Mouse (Mus musculus) lung, embryonic 15.5 days (tissue): Measurements from ENCODE around the gene Epha2. TPM values are rescaled to one million over a fixed set of nuclear protein-coding genes. Genes with fewer than 3 reads are reported as not detected.

Experiments used
- ATAC-seq: fragments of 200-750 bp; cut with Nextera tagmentation; 2 replicates; pipeline ENCODE4 v1.8.0; 2017; ENCODE audit warnings: moderate number of reproducible peaks, borderline replicate concordance; ENCODE audit not compliant: low FRiP score, low TSS enrichment; ENCODE audit errors: extremely low read depth
- H3K27ac ChIP-seq: fragments of 300-500 bp; sonication (generic); 2 replicates; pipeline ENCODE4 v1.5.1; 2015; ENCODE audit warnings: moderate library complexity, mild to moderate bottlenecking, inconsistent platforms
- H3K27me3 ChIP-seq: fragments of 300-500 bp; sonication (generic); 2 replicates; pipeline ENCODE4 v1.6.1; 2015; ENCODE audit warnings: inconsistent platforms
- H3K36me3 ChIP-seq: fragments of 300-500 bp; sonication (generic); 2 replicates; pipeline ENCODE4 v1.6.1; 2015; ENCODE audit warnings: inconsistent platforms
- H3K4me1 ChIP-seq: fragments of 300-500 bp; sonication (generic); 2 replicates; pipeline ENCODE4 v1.6.1; 2015; ENCODE audit warnings: inconsistent platforms
- H3K4me2 ChIP-seq: fragments of 300-500 bp; sonication (generic); 2 replicates; pipeline ENCODE4 v1.6.1; 2015; ENCODE audit warnings: inconsistent platforms, mild to moderate bottlenecking, moderate library complexity
- H3K4me3 ChIP-seq: fragments of 300-500 bp; sonication (generic); 2 replicates; pipeline ENCODE4 v1.5.1; 2015; ENCODE audit warnings: mild to moderate bottlenecking, inconsistent platforms
- H3K9ac ChIP-seq: fragments of 300-500 bp; sonication (generic); 2 replicates; pipeline ENCODE4 v1.6.1; 2015; ENCODE audit warnings: inconsistent platforms
- H3K9me3 ChIP-seq: fragments of 300-500 bp; sonication (generic); 2 replicates; pipeline ENCODE4 v1.6.1; 2016; ENCODE audit warnings: inconsistent platforms
- WGBS: fragments of 180-500 bp; shearing (Covaris S2); methylation state at CpG from one replicate; pipeline ENCODE4 v1.1.7; 2015; 5-methylcytosine and 5-hydroxymethylcytosine counted together
- polyA plus RNA-seq: library from polyadenylated mRNA; unstranded; fragments of >200 nt; fragmentation: Nextera tagmentation; extraction: Ambion mirVana; gene quantifications from 2 replicates; pipeline ENCODE4 v1.2.1, GENCODE M21; 2015

The Epha2 gene
- polyA plus RNA-seq: 10.8 and 11.0 TPM in 2 replicates

DNA sequence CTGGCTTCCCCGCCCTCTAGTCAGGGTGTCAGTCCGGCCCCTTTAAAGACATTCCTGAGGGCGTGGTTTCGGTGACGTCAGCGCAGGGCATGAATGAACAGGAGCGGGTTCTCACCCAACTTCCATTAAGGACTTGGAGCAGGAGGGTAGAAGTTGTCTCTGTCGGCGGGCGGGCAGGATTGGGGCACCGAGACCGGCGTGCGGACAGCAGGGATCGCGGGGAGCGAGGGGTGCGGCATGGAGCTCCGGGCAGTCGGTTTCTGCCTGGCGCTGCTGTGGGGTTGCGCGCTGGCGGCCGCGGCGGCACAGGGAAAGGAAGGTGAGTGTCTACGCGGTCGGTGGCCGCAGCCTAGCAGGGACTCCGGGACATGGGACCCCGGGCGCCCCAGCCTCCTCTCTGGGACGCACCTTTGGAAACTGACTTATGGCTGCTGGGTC is at the start of gene Epha2:
TSS of gene Epha2 (plus strand) at position 125 of the 438 bp plus-strand sequence.
- peaks cover 52% of the 10 kb centered on the region for H3K4me1 ChIP-seq
- peak; percentile 50; the same call in 1 of the 2 replicates for ATAC-seq

GRCm38 (mm10) chr4:141252641-141253040 is 48.4 kb upstream of the Epha2 start:
- no peak overlapping the region for H3K4me2 ChIP-seq
- peaks cover 22% of the 10 kb centered on the region for H3K4me1 ChIP-seq
- no peak overlapping the region for H3K9ac ChIP-seq
- no peaks in the 10 kb centered on the region for H3K9me3 ChIP-seq
- peaks cover 24% of the 10 kb centered on the region for H3K27me3 ChIP-seq
- ATAC-seq: no peak
- H3K36me3 ChIP-seq: peaks cover 22% of the 10 kb centered on the region
- H3K27ac ChIP-seq: no peak overlapping the region
- WGBS: 68% methylated on average over 2 of the region's 2 CpGs
- H3K4me3 ChIP-seq: no peak overlapping the region

More for the DNA sequence above, at the start of gene Epha2:
- Histone ChIP-seq H3K4me3 (peak within 1 kb of the TSS; percentile 89), H3K9ac (peak within 1 kb of the TSS; percentile 86), H3K9me3 (no peaks in the 10 kb centered on the region), H3K4me2 (peak within 1 kb of the TSS; percentile 91), H3K27me3 (peaks cover 44% of the 10 kb centered on the region), H3K36me3 (no peaks in the 10 kb centered on the region), H3K27ac (peak within 1 kb of the TSS; percentile 76)
- WGBS: 1% methylated on average over 28 of the region's 35 CpGs

GRCm38 (mm10) chr4:141254234-141254633 is 46.8 kb upstream of the Epha2 start:
- H3K4me1 ChIP-seq: peaks cover 11% of the 10 kb centered on the region; the same call in 1 of the 2 replicates
- H3K4me2 ChIP-seq: no peak overlapping the region
- no peak overlapping the region for H3K9ac ChIP-seq
- H3K9me3 ChIP-seq: no peaks in the 10 kb centered on the region
- peaks cover 22% of the 10 kb centered on the region for H3K36me3 ChIP-seq
- 62% methylated on average over 16 of the region's 16 CpGs for WGBS
- H3K27me3 ChIP-seq: peaks cover 8% of the 10 kb centered on the region
- peak; percentile 71; the same call in 1 of the 2 replicates for ATAC-seq
- H3K27ac ChIP-seq: no peak overlapping the region
- H3K4me3 ChIP-seq: no peak overlapping the region

DNA sequence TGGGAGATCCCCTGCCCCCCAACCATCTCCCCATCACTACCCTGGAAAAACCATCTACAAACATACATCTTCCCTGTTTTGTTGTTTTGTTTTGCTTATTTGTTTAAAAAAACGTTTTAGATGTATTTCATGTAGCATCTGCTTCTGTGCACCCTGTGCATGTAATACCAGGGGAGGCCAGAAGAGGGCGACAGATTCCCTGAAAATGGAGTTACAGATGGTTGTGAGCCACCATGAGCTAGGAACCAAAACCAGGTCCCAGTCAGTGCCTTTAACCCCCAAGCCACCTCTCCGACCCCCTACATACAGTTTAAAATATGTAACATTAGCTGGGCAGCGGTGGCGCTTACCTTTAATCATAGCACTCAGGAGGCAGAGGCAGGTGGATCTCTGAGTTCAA is 43.6 kb upstream of the Epha2 start:
- peaks cover 28% of the 10 kb centered on the region for H3K4me1 ChIP-seq
- no peaks in the 10 kb centered on the region for H3K9me3 ChIP-seq
- H3K27me3 ChIP-seq: no peaks in the 10 kb centered on the region
- H3K4me2 ChIP-seq: no peak overlapping the region
- 68% methylated on average over 5 of the region's 5 CpGs for WGBS
- no peak overlapping the region for H3K4me3 ChIP-seq
- H3K27ac ChIP-seq: no peak overlapping the region
- H3K36me3 ChIP-seq: peaks cover 3% of the 10 kb centered on the region; the same call in 1 of the 2 replicates
- no peak overlapping the region for H3K9ac ChIP-seq
- ATAC-seq: no peak

DNA sequence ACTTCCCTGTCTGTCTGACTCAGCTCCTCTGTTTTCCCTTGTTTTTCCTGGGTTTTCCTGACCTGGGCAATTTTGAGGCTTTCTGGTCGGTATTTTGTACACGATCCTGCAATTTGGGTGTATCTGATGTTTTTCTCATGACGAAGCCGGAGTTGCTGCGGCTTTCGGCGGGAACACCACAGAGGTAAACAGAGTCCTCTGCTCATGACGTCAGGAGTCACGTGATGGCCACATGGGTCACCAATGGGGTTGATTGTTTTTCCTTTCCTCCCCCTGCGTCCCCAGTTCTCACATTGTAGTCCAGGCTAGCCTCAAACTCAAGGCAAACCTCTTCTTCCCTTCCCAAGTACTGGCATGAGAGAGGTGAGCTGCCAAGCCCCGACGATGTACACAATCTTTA is 41.6 kb upstream of the Epha2 start:
- H3K27ac ChIP-seq: peak overlapping the region; percentile 52
- 63% methylated on average over 12 of the region's 12 CpGs for WGBS

DNA sequence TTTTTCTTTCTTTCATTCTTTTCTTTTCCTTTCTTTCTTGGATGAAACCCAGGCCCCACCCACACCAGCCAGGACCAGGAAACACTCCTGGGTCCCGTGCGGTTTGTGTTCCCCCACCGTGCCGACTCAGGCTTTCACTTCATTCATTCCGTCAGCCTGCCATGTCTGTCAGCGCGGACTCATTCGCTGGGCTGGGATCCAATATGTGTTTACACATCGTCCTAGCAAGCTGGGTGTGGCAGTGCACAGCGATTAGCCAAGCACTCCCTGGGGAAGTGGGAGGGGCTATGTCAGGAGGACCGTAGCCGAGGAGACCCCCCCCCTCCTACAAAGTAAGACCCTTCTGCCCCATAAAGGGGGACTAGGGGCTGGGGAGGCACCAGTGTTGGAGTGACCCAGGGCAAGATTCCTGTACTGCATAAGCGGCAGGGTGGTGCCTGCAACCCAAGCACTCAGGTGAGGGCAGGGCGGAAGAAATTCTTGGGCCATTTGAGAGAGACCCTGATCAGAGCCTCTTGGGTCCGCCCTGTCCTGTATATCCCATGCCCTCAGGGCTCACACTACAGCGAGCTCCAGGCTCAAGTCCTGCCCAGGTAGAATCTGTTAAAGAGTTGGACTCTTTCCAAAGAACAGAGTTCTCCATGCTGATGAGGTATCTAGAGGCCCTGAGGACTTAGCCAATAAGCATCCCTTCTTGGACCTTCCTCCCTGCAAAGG is 40.9 kb upstream of the Epha2 start:
- Histone ChIP-seq H3K4me1 (peaks cover 17% of the 10 kb centered on the region), H3K4me2 (peak overlapping the region; percentile 59), H3K4me3 (peak overlapping the region; percentile 31), H3K36me3 (peaks cover 2% of the 10 kb centered on the region; the same call in 1 of the 2 replicates), H3K9me3 (no peaks in the 10 kb centered on the region), H3K9ac (no peak overlapping the region), H3K27me3 (no peaks in the 10 kb centered on the region), H3K27ac (peak overlapping the region; percentile 52)
- WGBS: 21% methylated on average over 16 of the region's 16 CpGs
- peak; percentile 77 for ATAC-seq

More for the DNA sequence above, 41.6 kb upstream of the Epha2 start:
- peaks cover 2% of the 10 kb centered on the region; the same call in 1 of the 2 replicates for H3K36me3 ChIP-seq
- peaks cover 21% of the 10 kb centered on the region for H3K4me1 ChIP-seq
- H3K9ac ChIP-seq: no peak overlapping the region
- H3K4me3 ChIP-seq: peak overlapping the region; percentile 31
- H3K9me3 ChIP-seq: no peaks in the 10 kb centered on the region
- H3K4me2 ChIP-seq: peak overlapping the region; percentile 59
- ATAC-seq: no peak
- no peaks in the 10 kb centered on the region for H3K27me3 ChIP-seq

GRCm38 (mm10) chr4:141262906-141263637 is 38.0 kb upstream of the Epha2 start:
- Histone ChIP-seq H3K27ac (no peak overlapping the region), H3K36me3 (no peaks in the 10 kb centered on the region), H3K4me1 (peaks cover 22% of the 10 kb centered on the region), H3K4me2 (no peak overlapping the region), H3K9ac (no peak overlapping the region), H3K4me3 (no peak overlapping the region), H3K27me3 (no peaks in the 10 kb centered on the region), H3K9me3 (no peaks in the 10 kb centered on the region)
- WGBS: 76% methylated on average over 10 of the region's 10 CpGs
- no peak for ATAC-seq

- H3K36me3 ChIP-seq: no peaks in the 10 kb centered on the region
- H3K4me2 ChIP-seq: no peak overlapping the region
- 87% methylated on average over 3 of the region's 3 CpGs for WGBS
- no peak for ATAC-seq
- H3K27ac ChIP-seq: no peak overlapping the region
- no peak overlapping the region for H3K4me3 ChIP-seq
- H3K9me3 ChIP-seq: no peaks in the 10 kb centered on the region
- no peak overlapping the region for H3K9ac ChIP-seq
- peaks cover 5% of the 10 kb centered on the region for H3K4me1 ChIP-seq
- H3K27me3 ChIP-seq: no peaks in the 10 kb centered on the region
Measured at GRCm38 (mm10) chr4:141265979-141266637, 34.9 kb upstream of the Epha2 start.

- Histone ChIP-seq H3K4me2 (no peak overlapping the region), H3K9me3 (no peaks in the 10 kb centered on the region), H3K4me3 (no peak overlapping the region), H3K27me3 (no peaks in the 10 kb centered on the region), H3K9ac (no peak overlapping the region), H3K27ac (no peak overlapping the region), H3K4me1 (peaks cover 16% of the 10 kb centered on the region), H3K36me3 (no peaks in the 10 kb centered on the region)
- no peak for ATAC-seq
- 74% methylated on average over 3 of the region's 3 CpGs for WGBS
Measured at GRCm38 (mm10) chr4:141267250-141267649, 33.8 kb upstream of the Epha2 start.

DNA sequence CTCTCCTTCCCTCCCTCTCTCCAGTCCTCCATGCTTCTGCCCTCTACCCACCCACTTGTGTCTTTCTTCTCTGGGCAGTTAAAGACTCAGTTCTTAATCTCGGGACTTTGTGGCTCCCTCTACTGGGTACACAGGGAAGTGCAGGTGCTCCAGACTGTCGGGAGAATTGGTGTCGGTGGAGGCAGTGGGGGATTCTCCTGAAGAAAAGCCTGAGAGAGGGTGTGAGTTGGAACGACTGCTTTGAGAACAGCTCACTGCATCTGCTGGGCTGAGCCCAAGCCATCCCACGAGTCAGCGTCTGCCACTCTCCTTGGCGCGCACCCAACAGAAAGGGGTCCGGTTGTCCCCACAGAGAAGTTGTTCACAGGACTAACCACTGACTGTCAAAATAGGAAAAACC is 33.2 kb upstream of the Epha2 start:
- Histone ChIP-seq H3K4me2 (no peak overlapping the region), H3K4me1 (peaks cover 17% of the 10 kb centered on the region), H3K4me3 (no peak overlapping the region), H3K9ac (no peak overlapping the region), H3K9me3 (no peaks in the 10 kb centered on the region), H3K27ac (no peak overlapping the region), H3K27me3 (no peaks in the 10 kb centered on the region), H3K36me3 (no peaks in the 10 kb centered on the region)
- ATAC-seq: no peak
- 34% methylated on average over 9 of the region's 9 CpGs for WGBS

GRCm38 (mm10) chr4:141268350-141268749 is 32.7 kb upstream of the Epha2 start:
- no peak overlapping the region for H3K4me3 ChIP-seq
- ATAC-seq: no peak
- WGBS: 84% methylated on average over 4 of the region's 4 CpGs
- H3K9ac ChIP-seq: no peak overlapping the region
- H3K27me3 ChIP-seq: no peaks in the 10 kb centered on the region
- H3K27ac ChIP-seq: no peak overlapping the region
- H3K9me3 ChIP-seq: no peaks in the 10 kb centered on the region
- H3K36me3 ChIP-seq: no peaks in the 10 kb centered on the region
- peaks cover 21% of the 10 kb centered on the region for H3K4me1 ChIP-seq
- H3K4me2 ChIP-seq: no peak overlapping the region
